Mouse (Mus musculus) heart, embryonic 16.5 days (tissue): ENCODE results near the gene Polr2c. TPM values are rescaled to one million over a fixed set of nuclear protein-coding genes. Genes with fewer than 3 reads are reported as not detected.

ENCODE experiments used
- ATAC-seq: fragments of 200-750 bp; cut with Nextera tagmentation; replicated peaks from 2 replicates; pipeline ENCODE4 v1.8.0; 2017; ENCODE audit warnings: moderate number of reproducible peaks; ENCODE audit not compliant: insufficient read depth, low FRiP score; ENCODE audit errors: extremely low read depth
- H3K27ac ChIP-seq: fragments of 300-500 bp; sonication (generic); 2 replicates; pipeline ENCODE4 v1.5.1; 2014; ENCODE audit warnings: mild to moderate bottlenecking, low read length, control low read depth, moderate library complexity
- H3K27me3 ChIP-seq: fragments of 300-500 bp; sonication (generic); 2 replicates; pipeline ENCODE4 v1.6.1; 2014; ENCODE audit warnings: low read length, mixed read lengths; ENCODE audit not compliant: control insufficient read depth, insufficient read depth
- H3K36me3 ChIP-seq: fragments of 300-500 bp; sonication (generic); 2 replicates; pipeline ENCODE4 v1.6.1; 2014; ENCODE audit not compliant: control insufficient read depth, insufficient read depth
- H3K4me1 ChIP-seq: fragments of 300-500 bp; sonication (generic); 2 replicates; pipeline ENCODE4 v1.6.1; 2014; ENCODE audit warnings: low read length, mixed read lengths; ENCODE audit not compliant: control insufficient read depth, insufficient read depth
- H3K4me2 ChIP-seq: fragments of 300-500 bp; sonication (generic); 2 replicates; pipeline ENCODE4 v1.6.1; 2014; ENCODE audit warnings: low read depth, mild to moderate bottlenecking, control low read depth, low read length
- H3K4me3 ChIP-seq: fragments of 300-500 bp; sonication (generic); 2 replicates; pipeline ENCODE4 v1.5.1; 2014; ENCODE audit warnings: mild to moderate bottlenecking, control low read depth, low read length
- H3K9ac ChIP-seq: fragments of 300-500 bp; sonication (generic); 2 replicates; pipeline ENCODE4 v1.6.1; 2014; ENCODE audit warnings: low read length, control low read depth
- H3K9me3 ChIP-seq: fragments of 300-500 bp; sonication (generic); replicated peaks from 2 replicates; pipeline ENCODE4 v1.6.1; 2016; ENCODE audit warnings: low read length; ENCODE audit not compliant: control insufficient read depth
- WGBS: fragments of 180-500 bp; shearing (Covaris S2); extraction: QIAGEN DNeasy Blood & Tissue Kit; methylation state at CpG from one replicate; pipeline ENCODE4 v1.1.7; 2014; 5-methylcytosine and 5-hydroxymethylcytosine counted together
- polyA plus RNA-seq: library from polyadenylated mRNA; unstranded; fragments of >200 nt; fragmentation: Nextera tagmentation; extraction: Ambion mirVana; gene quantifications from 2 replicates; pipeline ENCODE4 v1.2.1, GENCODE M21; 2015

Polr2c gene
- polyA plus RNA-seq = 123 and 134 TPM in 2 replicates

DNA sequence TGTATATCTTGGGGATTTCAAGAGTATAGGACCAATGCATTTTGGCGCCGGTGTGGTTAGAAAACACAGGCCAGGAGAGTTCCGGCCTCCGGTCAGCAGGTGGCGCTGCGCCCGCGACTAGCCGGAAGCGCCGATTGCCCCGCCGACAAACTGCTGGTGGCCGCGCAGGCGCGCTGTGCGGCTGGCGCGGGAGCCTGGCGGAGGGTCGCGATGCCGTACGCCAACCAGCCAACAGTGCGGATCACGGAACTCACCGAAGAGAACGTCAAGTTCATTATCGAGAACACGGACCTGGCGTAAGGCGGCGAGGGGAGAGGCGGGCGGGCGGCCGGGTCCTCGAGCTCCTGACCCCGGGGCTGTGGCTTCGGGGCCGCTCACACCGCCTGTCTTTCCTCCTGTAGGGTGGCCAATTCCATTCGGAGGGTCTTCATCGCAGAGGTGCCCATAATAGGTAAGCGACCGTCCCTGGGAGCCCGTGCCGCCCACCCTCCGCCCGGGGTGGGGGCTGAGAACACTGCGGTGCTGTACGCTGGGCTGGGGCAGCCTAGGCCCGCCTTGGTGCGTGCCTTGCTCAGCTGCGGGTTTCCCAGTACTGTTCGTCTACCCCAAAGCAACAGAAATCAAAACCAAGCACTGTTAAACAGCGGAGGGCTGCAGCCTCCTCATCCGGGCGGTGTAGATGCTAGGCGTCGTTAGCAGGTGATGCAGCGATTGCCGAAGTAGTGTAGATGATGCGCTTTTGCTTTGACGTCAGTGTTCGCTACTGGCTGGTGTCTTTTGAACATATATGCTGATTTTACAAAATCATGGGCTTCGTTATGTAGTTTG, at the start of gene Polr2c:
Gene Polr2c, plus strand, starts transcription at position 105 of the 828 bp plus-strand sequence.
- Histone ChIP-seq H3K36me3 (peaks cover 30% of the 10 kb centered on the region), H3K9ac (peak within 1 kb of the TSS; percentile 96), H3K4me3 (peak within 1 kb of the TSS; percentile 93), H3K4me1 (peaks cover 6% of the 10 kb centered on the region), H3K27ac (peak within 1 kb of the TSS; percentile 69), H3K4me2 (peak within 1 kb of the TSS; percentile 70), H3K27me3 (no peaks in the 10 kb centered on the region), H3K9me3 (no peaks in the 10 kb centered on the region)
- ATAC-seq = peak; percentile 85
- under 1% methylated on average over 68 of the region's 68 CpGs for WGBS

DNA sequence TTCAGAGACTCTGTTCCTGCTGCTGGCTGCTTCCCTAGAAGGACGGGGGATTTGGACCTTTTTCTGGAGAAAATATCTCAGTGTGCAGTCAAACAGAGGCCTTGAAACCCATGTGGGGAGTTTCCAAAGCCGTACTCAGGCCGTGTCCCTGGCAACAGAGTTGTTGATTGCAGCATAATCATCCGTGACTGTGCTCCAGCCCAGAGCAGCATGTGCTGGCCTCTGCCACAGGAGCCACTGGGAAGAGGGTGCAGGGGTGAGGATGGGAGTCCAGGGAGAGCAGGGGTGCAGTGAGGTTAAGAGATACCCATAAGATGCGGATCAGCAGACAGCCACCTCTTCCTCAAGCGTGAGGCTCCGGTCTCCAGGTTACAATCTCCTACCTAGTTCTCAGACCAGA, 49.7 kb upstream of the Polr2c start:
- H3K36me3 ChIP-seq = no peaks in the 10 kb centered on the region
- H3K4me1 ChIP-seq = peaks cover under 1% of the 10 kb centered on the region
- WGBS = 52% methylated on average over 7 of the region's 7 CpGs
- H3K27ac ChIP-seq = no peak overlapping the region
- no peak overlapping the region for H3K4me3 ChIP-seq
- no peaks in the 10 kb centered on the region for H3K27me3 ChIP-seq
- no peaks in the 10 kb centered on the region for H3K9me3 ChIP-seq
- no peak overlapping the region for H3K9ac ChIP-seq
- no peak for ATAC-seq
- H3K4me2 ChIP-seq = no peak overlapping the region

DNA sequence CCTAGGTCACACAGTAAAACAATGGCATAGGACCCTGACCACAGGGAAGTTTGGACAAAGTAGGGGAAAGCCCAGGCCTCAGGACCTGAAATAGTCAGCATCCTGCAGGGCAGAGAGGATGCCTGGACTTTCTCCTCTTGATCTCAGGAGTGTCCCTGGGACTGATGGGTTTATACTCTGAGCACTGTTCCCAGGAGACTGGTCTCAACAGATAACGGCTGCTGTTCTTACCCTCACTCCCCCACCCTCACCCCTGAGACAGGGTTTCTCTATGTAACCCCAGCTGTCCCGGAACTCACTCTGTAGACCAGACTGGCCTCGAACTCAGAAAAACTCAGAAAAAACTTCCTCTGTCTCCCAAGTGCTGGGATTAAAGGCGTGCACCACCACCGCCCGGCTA, 48.9 kb upstream of the Polr2c start:
- H3K27ac ChIP-seq = no peak overlapping the region
- ATAC-seq = no peak
- H3K27me3 ChIP-seq = no peaks in the 10 kb centered on the region
- H3K4me1 ChIP-seq = no peaks in the 10 kb centered on the region
- no peak overlapping the region for H3K9ac ChIP-seq
- no peaks in the 10 kb centered on the region for H3K9me3 ChIP-seq
- no peaks in the 10 kb centered on the region for H3K36me3 ChIP-seq
- H3K4me2 ChIP-seq = no peak overlapping the region
- WGBS = 78% methylated on average over 6 of the region's 6 CpGs
- H3K4me3 ChIP-seq = no peak overlapping the region

DNA sequence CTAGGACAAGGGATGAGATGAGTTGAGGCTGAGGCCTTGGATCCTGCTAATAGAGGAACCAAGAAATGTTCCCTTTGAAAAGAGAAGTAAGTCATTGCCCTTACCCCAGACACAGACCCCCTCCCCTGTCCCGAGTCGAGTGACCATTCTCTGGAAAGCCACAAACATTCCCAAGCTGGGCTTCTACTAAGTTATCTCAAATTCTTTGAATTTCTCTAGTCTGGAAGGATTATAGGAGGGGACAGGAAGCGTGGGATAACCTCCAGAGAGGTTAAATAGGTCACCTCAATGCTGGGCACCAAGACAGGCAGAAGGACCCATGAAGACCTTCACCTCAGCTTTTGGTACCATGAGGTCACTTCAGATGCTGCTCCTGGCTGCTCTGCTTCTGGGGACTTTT, 47.1 kb upstream of the Polr2c start, which contains the start of gene Ccl17:
Gene Ccl17, plus strand, starts transcription at position 301 of the 400 bp plus-strand sequence.
- H3K4me3 ChIP-seq = no peak within 1 kb of the TSS
- H3K9ac ChIP-seq = no peak within 1 kb of the TSS
- H3K27me3 ChIP-seq = no peaks in the 10 kb centered on the region
- no peak within 1 kb of the TSS for H3K4me2 ChIP-seq
- H3K9me3 ChIP-seq = no peaks in the 10 kb centered on the region
- no peak within 1 kb of the TSS for H3K27ac ChIP-seq
- H3K4me1 ChIP-seq = no peaks in the 10 kb centered on the region
- ATAC-seq = no peak
- 25% methylated on average over 3 of the region's 3 CpGs for WGBS
- no peaks in the 10 kb centered on the region for H3K36me3 ChIP-seq

DNA sequence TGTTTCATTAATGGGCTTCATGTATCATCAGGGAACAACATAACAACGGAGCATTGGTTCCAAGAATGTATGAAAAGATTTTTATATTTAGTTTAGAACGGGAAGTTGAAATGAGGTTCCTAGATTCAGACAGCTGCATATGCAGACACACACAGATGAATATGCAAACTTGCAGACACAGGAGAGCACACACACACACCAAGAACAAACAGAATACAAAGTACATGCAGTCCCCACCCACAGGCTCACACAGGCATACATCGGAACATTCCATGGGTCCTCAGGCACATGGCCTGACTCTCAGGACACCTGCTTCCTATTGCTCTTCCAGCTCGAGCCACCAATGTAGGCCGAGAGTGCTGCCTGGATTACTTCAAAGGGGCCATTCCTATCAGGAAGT, 46.4 kb upstream of the Polr2c start:
- Histone ChIP-seq H3K27ac (no peak overlapping the region), H3K9me3 (no peaks in the 10 kb centered on the region), H3K9ac (no peak overlapping the region), H3K4me2 (no peak overlapping the region), H3K36me3 (no peaks in the 10 kb centered on the region), H3K4me1 (no peaks in the 10 kb centered on the region), H3K27me3 (no peaks in the 10 kb centered on the region), H3K4me3 (no peak overlapping the region)
- whole genome bisulfite sequencing = 69% methylated on average over 5 of the region's 5 CpGs
- ATAC-seq = no peak

DNA sequence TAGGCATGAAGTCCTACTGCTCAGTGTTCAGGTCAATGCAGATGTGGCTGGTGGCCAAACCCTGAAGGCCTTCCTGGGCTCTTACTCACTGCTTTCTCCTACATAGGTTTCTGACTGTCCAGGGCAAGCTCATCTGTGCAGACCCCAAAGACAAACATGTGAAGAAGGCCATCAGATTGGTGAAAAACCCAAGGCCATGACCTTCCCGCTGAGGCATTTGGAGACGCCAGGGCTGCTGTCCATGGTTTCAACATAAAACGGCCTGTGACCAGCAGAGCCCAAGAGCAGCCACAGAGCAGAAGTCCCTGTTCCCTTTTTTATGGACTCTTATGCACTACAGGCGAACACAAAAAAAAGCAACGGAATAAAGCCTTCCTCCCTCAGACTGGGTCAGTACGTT, 45.6 kb upstream of the Polr2c start:
- no peak for ATAC-seq

DNA sequence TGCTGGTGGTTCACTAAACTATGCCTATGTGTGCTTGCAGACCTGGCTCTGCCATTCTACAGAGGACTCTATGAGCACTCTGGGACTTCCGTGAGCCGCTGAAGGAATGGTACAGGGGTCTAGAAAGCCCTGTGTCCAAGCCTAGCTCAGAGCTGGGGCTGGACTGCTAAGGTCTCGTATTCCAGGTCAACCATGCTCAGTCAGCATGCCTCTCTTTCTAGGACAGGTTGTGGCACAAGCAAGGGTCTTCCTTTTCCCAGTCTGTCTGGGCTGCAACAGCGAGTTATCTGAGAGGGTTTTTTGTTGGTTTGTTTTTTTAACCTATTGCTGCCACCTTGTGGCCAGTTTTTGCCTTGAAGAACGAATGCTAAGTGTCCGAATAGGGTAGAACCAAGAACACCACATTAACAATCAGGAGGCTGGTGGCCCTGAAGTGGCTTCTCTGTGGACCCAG, 44.6 kb upstream of the Polr2c start:
- Histone ChIP-seq H3K36me3 (no peaks in the 10 kb centered on the region), H3K27ac (no peak overlapping the region), H3K9ac (no peak overlapping the region), H3K4me2 (peak overlapping the region; percentile 22; the same call in 1 of the 2 replicates), H3K4me3 (no peak overlapping the region), H3K4me1 (no peaks in the 10 kb centered on the region), H3K27me3 (no peaks in the 10 kb centered on the region), H3K9me3 (no peaks in the 10 kb centered on the region)
- WGBS = 30% methylated on average over 6 of the region's 6 CpGs
- ATAC-seq = no peak

More for the DNA sequence above, 45.6 kb upstream of the Polr2c start:
- 64% methylated on average over 6 of the region's 6 CpGs for WGBS
- Histone ChIP-seq H3K27ac (no peak overlapping the region), H3K27me3 (no peaks in the 10 kb centered on the region), H3K9ac (no peak overlapping the region), H3K36me3 (no peaks in the 10 kb centered on the region), H3K4me1 (no peaks in the 10 kb centered on the region), H3K4me2 (no peak overlapping the region), H3K4me3 (no peak overlapping the region), H3K9me3 (no peaks in the 10 kb centered on the region)

DNA sequence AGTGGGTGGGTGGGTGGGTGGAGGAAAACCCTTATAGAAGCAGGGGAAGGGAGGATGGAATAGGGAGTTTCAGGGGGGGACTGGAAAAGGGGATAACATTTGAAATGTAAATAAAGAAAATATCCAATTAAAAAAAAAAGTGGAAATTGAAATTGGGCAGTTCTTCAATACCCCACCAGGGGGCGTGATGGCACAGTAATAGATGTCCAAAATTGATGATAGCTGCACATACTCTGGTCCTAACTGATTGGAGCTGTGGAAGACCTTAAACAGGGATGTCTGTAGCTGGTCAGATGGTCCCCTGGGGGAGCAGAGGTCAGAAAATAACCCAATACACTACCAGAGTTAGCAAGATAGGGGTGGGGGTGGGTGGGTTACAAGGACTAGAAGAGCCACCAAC, 42.7 kb upstream of the Polr2c start:
- H3K36me3 ChIP-seq = no peaks in the 10 kb centered on the region
- no peak overlapping the region for H3K27ac ChIP-seq
- no peaks in the 10 kb centered on the region for H3K9me3 ChIP-seq
- no peaks in the 10 kb centered on the region for H3K27me3 ChIP-seq
- 0% methylated on average over 1 of the region's 1 CpGs for WGBS
- no peak for ATAC-seq
- no peaks in the 10 kb centered on the region for H3K4me1 ChIP-seq
- H3K4me2 ChIP-seq = no peak overlapping the region
- H3K4me3 ChIP-seq = no peak overlapping the region
- H3K9ac ChIP-seq = no peak overlapping the region

DNA sequence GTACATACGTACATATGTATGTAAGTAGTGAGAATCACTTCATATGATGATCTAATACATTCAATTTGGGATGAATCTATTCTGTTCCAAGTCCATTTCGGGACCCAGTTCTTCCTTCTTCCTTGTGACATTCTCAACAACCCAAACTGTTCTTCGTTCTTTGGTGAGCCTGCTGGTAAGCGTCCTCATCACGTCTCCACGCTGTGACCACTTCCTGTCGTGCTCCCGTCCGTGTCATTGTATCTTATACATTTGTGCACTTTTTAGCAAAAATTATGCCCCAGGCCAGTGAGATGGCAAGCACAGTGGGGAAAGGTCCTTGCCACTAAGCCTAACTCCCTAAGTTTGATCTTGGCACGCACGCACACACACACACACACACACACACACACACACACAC, 39.3 kb upstream of the Polr2c start:
- H3K9me3 ChIP-seq = no peaks in the 10 kb centered on the region
- no peak overlapping the region for H3K27ac ChIP-seq
- no peak overlapping the region for H3K4me2 ChIP-seq
- no peak overlapping the region for H3K9ac ChIP-seq
- no peaks in the 10 kb centered on the region for H3K27me3 ChIP-seq
- peaks cover 15% of the 10 kb centered on the region for H3K36me3 ChIP-seq
- no peak for ATAC-seq
- no peaks in the 10 kb centered on the region for H3K4me1 ChIP-seq
- 87% methylated on average over 11 of the region's 11 CpGs for WGBS
- no peak overlapping the region for H3K4me3 ChIP-seq
